In the genomic region with DNA sequence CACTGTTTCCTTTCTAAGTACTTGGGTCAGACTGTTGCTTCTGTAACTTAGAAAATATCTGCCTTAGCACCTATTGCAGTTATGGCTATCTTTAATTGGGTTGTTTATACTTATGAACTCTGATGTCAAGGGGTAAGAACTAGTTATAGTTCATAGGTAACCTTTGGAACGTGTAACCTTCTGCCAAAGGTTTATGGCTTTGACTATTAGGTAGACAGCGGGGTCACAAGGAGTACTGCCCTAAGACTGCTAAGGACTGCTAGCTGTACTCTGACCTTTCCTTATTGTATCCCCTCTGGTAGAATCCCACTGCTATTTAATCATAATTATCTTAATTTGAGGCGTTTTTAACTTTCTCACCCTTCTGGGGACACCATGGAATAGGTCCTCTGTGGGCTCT, we compare ENCODE assay signal across 21 mouse cellular contexts.
"Had no signal": no experiment of that assay in that cellular context is flagged by ENCODE, and none has a peak within 500 bp of the region (broad histone marks: within the 10 kb centered on the region; RNA-seq: fewer than 3 reads in every experiment).

No protein-coding gene starts in this region.

- H3K9me3 ChIP-seq: lung, embryonic 15.5 days; midbrain, embryonic 13.5 days; midbrain, embryonic 15.5 days; neural tube, embryonic 12.5 days; stomach, embryonic 15.5 days had no signal

- ATAC-seq: liver, postnatal 0 days; lung, postnatal 0 days; midbrain, embryonic 13.5 days; midbrain, embryonic 15.5 days had no signal

- H3K4me1 ChIP-seq: lung, embryonic 15.5 days; megakaryocyte, embryonic 14.5 days; midbrain, embryonic 13.5 days; midbrain, embryonic 15.5 days; neural tube, embryonic 12.5 days; stomach, embryonic 15.5 days had no signal

- H3K27me3 ChIP-seq: lung, embryonic 15.5 days; megakaryocyte, embryonic 14.5 days; midbrain, embryonic 13.5 days; midbrain, embryonic 15.5 days; neural tube, embryonic 12.5 days; stomach, embryonic 15.5 days had no signal

- DNase-seq: liver, postnatal 0 days; lung, adult 2 months; lung, postnatal 14 days; lung, postnatal 36 days; retina, postnatal 1 day; right cerebral cortex, adult 18-20 months; right cerebral cortex, postnatal 25 days; right cerebral cortex, postnatal 4 days; thymus, adult 2 months; thymus, postnatal 25 days; thymus, postnatal 4 days had no signal

- H3K36me3 ChIP-seq: lung, embryonic 15.5 days; midbrain, embryonic 13.5 days; midbrain, embryonic 15.5 days; neural tube, embryonic 12.5 days; stomach, embryonic 15.5 days had no signal

- H3K4me3 ChIP-seq: lung, embryonic 15.5 days; megakaryocyte, embryonic 14.5 days; midbrain, embryonic 13.5 days; midbrain, embryonic 15.5 days; neural tube, embryonic 12.5 days; stomach, embryonic 15.5 days had no signal

- H3K27ac ChIP-seq: lung, embryonic 15.5 days; macrophage; midbrain, embryonic 13.5 days; midbrain, embryonic 15.5 days; neural tube, embryonic 12.5 days; stomach, embryonic 15.5 days; stomach, postnatal 0 days had no signal

- H3K4me2 ChIP-seq: lung, embryonic 15.5 days; midbrain, embryonic 11.5 days; midbrain, embryonic 13.5 days; midbrain, embryonic 15.5 days; neural tube, embryonic 12.5 days; stomach, embryonic 15.5 days had no signal

- H3K9ac ChIP-seq: liver, postnatal 0 days; lung, embryonic 15.5 days; midbrain, embryonic 13.5 days; midbrain, embryonic 15.5 days; neural tube, embryonic 12.5 days; stomach, embryonic 15.5 days had no signal
